Mouse (Mus musculus) cerebral cortex, adult 2 months (tissue): ENCODE measurements around the gene Prpf8.

Source experiments
- WGBS: fragments of 180-500 bp; shearing (Covaris S2); methylation state at CpG from one replicate; pipeline ENCODE4 v1.1.7; 2018; 5-methylcytosine and 5-hydroxymethylcytosine counted together

Gene Prpf8

GRCm38 (mm10) chr11:75533314-75534015 is 46.8 kb downstream of the Prpf8 start:
- 45% methylated on average over 6 of the region's 6 CpGs for WGBS

GRCm38 (mm10) chr11:75534286-75535033 is 47.8 kb downstream of the Prpf8 start:
- 46% methylated on average over 4 of the region's 4 CpGs for WGBS

- WGBS, result 57% methylated on average over 13 of the region's 13 CpGs
Observed at GRCm38 (mm10) chr11:75535106-75535795, 48.6 kb downstream of the Prpf8 start.

- WGBS, result 79% methylated on average over 12 of the region's 12 CpGs
Observed at GRCm38 (mm10) chr11:75536255-75537024, 49.8 kb downstream of the Prpf8 start.

- WGBS, result 67% methylated on average over 8 of the region's 8 CpGs
Observed at GRCm38 (mm10) chr11:75537025-75537414, 50.4 kb downstream of the Prpf8 start.

- 50% methylated on average over 11 of the region's 11 CpGs for WGBS
Observed at GRCm38 (mm10) chr11:75537491-75538183, 51.0 kb downstream of the Prpf8 start.

- WGBS, result 41% methylated on average over 9 of the region's 9 CpGs
Observed at GRCm38 (mm10) chr11:75538184-75538969, 51.8 kb downstream of the Prpf8 start.

- WGBS, result 76% methylated on average over 13 of the region's 13 CpGs
Observed at GRCm38 (mm10) chr11:75538970-75539299, 52.3 kb downstream of the Prpf8 start.

GRCm38 (mm10) chr11:75540209-75540608 is 53.6 kb downstream of the Prpf8 start:
- WGBS, result 68% methylated on average over 8 of the region's 8 CpGs

- 40% methylated on average over 19 of the region's 19 CpGs for WGBS
Observed at GRCm38 (mm10) chr11:75540710-75541581, 54.3 kb downstream of the Prpf8 start.

- WGBS, result 68% methylated on average over 9 of the region's 9 CpGs
Observed at GRCm38 (mm10) chr11:75544713-75545112, 58.1 kb downstream of the Prpf8 start.

- 77% methylated on average over 4 of the region's 4 CpGs for WGBS
Observed at GRCm38 (mm10) chr11:75546057-75546456, 59.4 kb downstream of the Prpf8 start.

- 60% methylated on average over 5 of the region's 5 CpGs for WGBS
Observed at GRCm38 (mm10) chr11:75549658-75550111, 63.1 kb downstream of the Prpf8 start.

GRCm38 (mm10) chr11:75550200-75550946 is 63.8 kb downstream of the Prpf8 start:
- WGBS, result 77% methylated on average over 12 of the region's 12 CpGs

GRCm38 (mm10) chr11:75551321-75551720 is 64.7 kb downstream of the Prpf8 start:
- WGBS, result 83% methylated on average over 5 of the region's 5 CpGs

- WGBS, result 29% methylated on average over 7 of the region's 9 CpGs
Observed at GRCm38 (mm10) chr11:75551961-75552441, 65.4 kb downstream of the Prpf8 start.

- WGBS, result 76% methylated on average over 7 of the region's 7 CpGs
Observed at GRCm38 (mm10) chr11:75552906-75553482, 66.4 kb downstream of the Prpf8 start.

GRCm38 (mm10) chr11:75556006-75556405 is 69.4 kb downstream of the Prpf8 start:
- 92% methylated on average over 6 of the region's 6 CpGs for WGBS
